Mouse (Mus musculus): ENCODE data around the gene Mns1.
"Not testable (repeated sequence)": the region's sequence is repeated elsewhere in the genome, so short reads cannot be mapped to it uniquely, and the experiment has no call there.

The Mns1 gene

DNA sequence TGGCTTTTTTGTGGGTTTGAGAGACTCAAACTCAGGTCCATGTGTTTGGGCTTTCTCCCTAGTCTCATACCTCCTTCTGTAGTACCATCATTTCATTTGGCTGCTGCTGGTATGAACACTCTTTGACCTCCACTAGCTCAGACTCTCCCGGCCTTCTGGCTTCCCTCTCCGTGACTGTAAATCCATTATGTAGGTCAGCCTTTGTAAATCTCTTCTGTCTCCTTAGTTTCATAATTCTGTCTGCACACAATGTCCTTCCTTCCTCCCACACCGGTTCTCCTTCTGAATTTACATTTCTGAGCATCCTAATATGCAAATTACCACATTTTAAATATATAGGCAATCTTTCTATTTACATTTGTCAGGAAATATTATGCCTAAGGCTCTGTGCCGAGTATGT lies 9.9 kb upstream of the Mns1 start:
- no peak for DNase-seq

DNA sequence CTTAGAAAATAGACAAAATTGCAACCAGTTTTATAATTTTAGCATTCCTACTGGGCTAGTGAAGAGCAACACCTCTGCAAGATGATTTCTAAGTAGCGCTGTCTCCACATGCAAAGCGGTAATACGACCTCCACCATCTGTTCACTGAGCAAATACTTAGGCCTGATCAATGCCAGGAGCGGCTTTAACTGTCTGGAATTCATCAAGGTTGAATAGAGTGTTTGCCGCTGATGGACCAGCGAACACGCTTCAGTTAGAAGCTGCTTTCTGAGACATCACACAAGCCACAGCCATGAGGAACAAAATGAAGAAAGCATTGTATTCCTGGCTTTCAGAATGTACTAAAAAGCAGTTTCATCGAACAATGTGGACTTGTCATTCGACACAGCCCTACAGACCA lies 2.9 kb upstream of the Mns1 start:
- DNase-seq = no peak

DNA sequence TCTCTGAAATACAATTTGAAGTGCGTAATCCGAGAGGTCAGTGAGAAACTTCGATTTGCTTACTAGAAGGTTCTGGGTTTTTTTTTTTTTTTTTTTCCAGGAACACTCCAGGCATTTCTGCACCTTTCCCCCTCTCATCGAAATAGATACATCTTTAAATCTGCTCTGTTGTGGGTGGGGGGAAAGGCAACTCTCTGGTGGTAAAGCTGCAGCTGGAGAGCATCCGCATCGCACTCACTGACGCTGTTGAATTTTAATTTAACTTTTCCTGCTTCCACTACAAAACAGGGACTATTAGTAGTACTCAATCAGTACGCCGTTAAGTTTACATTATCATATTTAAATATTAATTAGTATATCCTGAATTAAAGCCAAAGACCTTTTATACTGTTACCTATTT lies 938 bp downstream of the Mns1 start:
- DNase-seq = no peak

DNA sequence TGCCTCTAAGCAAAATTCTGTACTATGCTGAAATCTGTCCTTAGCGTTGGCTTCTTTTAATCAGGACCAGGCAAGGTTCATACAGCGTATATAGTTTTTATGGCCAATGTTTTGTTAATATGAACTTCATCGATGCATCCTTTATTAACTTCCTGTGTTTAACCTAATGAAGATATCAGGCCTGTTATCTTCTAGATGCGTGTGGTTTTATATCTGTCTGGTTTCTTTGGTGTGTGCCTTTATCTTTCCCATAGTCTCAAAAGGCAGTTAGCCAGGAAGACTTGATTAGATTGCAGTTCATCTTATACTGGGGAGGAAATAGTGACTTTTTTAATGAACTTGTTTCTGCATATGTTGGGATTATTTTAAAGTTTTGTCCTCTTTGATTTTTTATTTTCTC lies 2.5 kb downstream of the Mns1 start:
- DNase-seq = no peak

DNA sequence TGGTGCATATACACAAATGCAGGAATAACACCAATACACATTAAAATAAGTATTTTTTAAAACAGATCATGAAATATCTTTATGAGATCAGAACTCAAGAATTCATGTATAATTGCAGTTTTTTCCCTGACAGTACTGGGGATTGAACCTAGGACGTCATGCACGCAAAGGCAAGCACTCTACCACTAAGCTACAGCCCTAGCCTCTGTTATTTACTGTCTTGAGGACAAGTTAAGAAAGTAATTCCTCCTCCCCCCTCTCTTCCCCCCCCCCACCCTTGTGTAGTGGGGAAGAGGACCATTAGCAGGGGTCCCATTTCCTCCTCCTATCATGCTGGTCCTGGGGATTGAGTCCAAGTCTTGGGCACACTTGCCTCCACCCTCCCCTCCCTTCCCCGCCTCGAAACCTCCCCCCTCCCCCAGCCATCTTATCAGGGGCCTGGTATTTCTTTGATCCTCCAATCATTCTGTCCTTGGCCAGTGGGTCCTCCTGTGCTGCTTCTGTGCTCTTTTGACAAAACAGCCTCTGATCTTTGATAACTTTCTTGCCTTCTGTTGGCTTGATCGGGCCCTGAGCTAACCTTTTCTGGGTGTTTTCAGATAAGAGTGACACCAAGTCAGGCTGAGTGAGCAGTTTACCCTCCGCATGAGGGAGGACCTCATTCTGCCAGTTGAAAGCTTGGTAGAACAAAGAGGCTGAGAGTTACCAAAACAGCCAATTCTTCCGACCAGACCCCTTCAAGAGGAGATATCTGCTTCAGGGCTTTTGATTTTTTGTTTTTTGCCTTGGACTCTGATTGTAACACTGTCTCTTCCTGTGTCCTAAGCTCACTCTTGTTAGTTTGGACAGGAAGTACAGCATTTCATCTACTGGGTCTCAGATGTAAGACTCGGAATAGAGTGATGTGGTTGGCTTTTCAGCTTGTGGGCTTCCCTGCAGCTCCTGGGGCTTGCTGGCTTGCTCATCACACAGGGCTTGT lies 3.4 kb downstream of the Mns1 start:
- no peak for DNase-seq

DNA sequence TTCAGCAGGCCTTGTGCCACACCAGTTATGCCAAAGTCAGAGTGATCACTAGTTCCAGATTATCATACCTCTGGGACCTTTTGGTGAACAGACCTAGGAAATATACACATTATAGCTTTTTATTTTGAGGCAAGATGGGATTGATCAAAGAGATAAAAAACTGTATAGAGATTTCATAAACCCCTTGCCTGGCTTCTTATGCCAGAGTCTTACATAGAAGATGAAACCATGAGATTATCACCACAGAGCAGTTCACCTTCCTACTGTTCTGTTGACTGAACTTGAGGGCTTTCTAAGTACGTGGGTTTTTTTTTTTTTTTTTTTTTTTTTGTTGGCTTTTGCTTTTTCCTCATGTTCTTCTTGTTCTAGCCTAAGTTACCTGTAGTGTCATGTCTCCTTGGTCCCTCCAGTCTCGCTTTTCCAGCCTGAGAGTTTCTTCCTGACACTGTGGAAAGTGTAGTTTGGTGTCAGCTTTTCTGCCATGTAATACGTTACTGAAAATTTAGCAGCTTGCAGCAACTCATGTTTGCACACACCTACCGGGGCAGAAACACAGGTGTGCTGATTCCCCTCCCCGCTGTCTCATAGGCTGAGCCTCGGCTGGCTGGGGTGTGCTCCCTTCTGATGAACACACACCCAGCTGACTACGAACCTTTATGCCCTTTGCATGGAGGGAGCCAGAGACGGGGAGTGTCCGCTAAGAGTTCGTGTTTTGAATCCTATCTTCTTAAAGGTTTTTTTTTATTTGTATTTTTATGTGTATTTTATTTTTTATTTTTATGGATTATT lies 4.3 kb downstream of the Mns1 start:
- no peak for DNase-seq

DNA sequence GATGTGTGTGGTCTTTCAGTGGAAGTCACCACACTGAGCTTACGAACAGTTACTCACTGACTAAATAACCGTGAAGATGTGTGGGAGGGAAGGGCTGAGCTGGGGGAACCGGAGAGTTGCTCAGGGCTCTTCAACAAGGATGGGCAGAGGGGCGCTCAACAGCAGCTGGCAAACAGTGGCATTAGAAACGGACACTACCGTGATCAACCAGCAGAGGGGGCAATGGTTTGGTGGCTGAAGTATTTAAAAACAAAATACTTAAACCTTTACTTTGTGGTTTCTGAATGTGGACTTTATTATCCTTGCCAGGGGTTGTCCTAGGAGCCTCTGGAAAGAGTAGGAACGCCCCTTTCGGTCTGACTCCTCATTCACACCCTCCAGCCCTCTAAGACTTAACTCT lies 10.2 kb downstream of the Mns1 start:
- DNase-seq = no peak

DNA sequence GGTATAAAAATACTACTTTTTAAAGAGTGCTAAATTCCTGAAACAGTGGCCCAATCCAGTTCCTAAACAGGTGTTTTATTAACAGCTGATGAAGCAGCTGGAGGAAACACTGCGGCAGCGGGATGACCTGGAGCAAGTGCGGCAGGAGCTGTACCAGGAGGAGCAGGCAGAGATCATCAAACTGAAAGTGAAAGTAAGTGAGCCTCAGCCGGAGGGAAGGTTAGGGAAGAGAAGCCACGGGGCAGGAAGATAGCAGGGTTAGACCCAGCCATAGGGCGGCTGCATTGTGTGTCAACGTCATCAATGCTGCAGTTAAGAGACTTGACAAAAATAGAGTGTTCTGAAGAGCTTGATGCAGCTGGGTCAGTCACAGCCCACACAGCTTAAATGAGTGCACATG lies 11.6 kb downstream of the Mns1 start:
- DNase-seq = no peak

DNA sequence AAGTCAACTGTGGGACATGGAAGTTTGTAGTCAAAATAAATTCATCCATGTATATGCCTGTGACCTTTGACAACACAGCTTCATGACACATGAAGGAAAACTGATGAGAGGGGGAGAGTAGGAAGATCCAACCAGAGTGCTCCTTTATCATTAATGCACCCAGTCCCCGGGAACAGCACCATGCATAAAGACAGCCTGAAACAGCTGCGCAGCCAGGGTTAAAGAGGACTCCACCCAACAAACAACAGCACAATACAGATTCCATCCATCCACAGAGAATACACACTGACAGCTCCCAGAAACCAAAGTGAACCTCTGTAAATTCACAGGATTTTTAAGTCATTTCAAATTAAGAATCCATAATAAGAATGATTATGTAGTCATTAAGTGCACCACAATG lies 12.0 kb downstream of the Mns1 start:
- DNase-seq = no peak

DNA sequence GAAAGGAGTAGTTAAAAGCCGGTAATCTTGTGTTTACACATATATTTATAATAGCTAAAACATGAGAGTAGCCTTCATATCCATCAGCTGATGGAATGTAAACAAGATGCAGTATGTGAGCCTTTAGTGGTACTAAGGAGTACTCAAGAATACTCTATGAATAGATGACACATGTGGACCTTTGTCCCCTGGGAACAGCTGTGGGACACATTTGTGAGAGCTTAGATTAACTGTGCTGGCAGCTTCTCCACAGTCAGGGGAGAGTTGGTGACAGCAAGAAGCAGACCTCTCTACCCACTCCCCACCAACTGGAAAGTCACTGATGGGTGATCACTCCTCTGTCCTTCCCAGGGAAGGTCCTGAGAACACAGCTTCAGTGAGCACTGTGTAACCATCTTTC lies 12.6 kb downstream of the Mns1 start:
- no peak for DNase-seq

DNA sequence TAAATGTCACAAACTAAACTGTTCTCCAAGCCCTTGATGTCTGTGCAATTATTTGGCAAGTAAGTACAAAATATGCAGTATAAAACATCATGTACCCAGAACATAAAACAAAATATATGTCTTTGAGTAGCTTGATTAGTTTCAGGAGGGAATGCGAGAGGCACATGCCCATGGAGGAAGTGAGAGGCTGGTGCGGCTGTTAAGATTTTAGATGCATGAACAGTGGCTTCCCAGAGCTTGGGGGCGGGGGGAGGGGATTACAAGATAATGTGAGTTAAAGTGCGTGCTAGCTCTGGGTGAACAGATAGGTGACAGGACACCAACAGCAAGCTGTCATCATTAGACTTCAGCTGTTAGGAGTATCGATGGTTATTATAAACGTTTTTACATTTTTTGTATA lies 13.3 kb downstream of the Mns1 start:
- DNase-seq = no peak

DNA sequence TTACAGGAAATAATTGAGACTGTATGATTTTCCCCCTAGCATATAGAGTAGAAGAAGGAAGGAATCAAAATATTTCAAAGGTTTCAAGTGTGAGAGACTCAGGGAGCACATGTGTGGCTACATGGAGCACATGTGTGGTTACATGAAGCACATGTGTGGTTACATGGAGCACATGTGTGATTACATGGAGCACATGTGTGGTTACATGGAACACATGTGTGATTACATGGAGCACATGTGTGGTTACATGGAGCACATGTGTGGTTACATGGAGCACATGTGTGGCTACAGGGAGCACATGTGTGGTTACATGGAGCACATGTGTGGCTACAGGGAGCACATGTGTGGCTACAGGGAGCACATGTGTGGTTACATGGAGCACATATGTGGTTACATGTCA lies 16.5 kb downstream of the Mns1 start:
- not testable (repeated sequence) for DNase-seq

DNA sequence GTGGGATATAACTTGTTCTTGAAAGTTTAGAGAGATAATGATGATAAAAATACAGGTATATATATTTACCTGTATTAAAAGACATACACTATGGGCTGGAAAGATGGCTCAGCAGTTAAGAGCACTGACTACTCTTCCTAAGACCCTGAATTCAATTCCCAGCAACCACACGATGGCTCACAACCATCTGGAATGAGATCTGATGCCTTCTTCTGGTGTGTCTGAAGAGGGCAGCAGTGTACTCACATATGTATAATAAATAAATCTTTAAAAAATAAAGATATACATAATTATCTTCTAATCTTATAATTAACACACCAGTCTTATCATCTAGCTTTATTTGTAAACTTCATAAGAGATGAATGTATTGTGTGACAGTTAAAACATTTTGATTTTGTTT lies 18.6 kb downstream of the Mns1 start:
- DNase-seq = no peak

DNA sequence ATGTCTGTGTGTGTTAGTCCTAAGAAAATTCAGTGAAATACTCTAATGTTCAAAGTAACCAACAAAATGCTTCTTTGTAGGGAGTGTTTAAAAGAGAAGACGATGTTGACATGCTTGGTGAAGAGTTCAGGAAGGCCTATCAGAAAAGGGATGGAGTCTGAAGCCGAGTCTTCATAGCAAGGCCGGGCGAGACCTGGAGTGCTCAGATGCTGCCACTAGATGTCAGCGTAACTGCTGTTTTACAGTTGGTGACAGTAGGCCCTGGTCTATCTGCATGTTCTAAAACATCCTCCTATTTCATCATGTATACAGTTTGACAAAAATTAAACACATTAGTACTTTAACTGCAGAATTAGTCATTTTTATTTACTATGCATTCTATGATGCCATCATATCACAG lies 20.4 kb downstream of the Mns1 start:
- DNase-seq = peak; percentile 57

DNA sequence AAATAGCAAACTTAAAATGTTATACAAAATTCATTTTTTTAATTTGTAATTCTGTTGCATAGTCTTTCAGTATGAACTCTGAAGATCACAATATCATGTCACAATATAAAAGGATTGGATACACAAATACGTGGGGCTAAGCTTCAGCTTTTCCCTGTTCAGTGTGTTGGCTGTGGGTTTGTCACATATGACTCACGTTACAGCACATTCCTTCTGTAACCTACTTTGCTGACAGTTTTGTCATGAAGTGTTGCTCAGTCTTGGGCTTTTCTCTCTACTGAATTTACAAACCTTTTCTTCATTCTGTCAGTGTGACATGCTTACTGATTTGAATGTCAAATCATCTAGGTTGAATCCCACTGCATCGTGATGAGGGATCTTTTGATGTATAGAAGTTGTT lies 21.9 kb downstream of the Mns1 start:
- DNase-seq = no peak

DNA sequence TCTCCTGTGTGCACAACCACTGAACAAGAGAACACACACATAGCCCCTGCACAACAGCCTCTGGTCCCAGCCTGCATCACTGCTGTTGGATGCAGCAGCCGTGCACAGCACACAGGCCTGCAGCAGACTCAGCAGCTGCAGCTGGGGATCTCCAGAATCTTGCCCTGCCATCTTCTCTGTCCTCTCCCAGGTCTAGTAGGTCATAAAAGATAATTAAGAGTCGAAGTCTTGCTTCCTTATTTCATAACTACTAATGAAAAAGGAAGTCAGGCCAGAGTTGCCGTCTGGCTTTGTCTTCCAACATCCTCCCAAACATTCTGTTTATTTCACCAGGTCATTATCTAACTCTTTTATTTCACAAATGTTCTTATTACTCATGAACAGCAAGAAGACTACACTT lies 23.0 kb downstream of the Mns1 start:
- DNase-seq = no peak

DNA sequence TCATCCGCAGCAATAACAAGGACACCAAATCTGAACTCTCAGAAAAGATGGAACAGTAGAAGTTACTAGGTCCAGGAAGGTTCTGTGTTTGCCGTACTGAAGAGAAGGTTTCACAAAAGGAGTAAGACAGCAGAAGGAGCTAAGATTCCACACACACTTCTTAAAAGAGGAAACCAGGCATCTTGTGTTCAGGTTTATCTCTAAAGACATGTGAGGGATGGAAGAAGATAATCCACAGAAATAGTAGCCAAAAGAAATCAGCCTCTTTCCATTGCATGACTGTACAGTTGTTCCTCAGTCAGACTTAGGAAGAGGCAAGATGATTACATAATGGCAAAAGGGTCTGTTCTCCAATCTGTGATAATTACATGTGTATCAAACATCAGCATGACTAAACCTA lies 24.6 kb downstream of the Mns1 start:
- DNase-seq = no peak

DNA sequence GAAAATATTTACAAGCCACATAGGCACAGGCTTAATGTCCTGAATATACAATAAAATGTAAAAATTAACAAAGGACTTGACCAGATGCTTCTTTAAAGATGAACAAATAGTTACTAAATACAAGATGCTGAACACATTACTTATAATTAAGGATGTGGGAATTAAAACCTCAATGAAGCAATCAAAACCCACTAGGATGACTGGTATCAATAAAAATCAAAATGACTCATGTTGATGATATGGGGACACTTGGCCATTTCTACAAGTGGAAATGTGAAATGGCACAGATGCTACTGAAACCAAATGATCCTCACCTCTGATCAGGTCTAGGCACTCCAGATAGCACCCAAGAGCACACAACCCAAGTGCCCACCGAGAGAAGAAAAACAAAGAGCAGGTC lies 27.0 kb downstream of the Mns1 start:
- no peak for DNase-seq

DNA sequence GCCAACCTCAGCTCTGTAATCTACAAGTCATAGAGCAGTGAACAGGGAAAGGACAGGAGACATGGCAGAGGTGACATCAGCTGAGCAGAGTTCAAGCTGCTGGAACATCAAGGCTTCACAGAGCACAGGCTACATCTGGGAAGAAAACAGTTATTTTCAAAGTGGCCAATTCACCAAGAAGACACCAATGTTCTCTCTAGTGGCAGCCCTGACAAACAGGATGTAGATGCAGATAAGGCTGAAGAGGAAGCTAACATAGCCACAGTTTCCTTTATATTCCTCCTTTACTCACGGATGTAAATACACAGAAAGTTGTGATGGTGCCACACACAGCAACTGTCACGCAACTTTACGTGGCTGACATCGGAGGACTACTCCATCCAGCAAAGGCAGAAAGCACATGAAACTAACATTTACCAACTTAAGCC lies 28.0 kb downstream of the Mns1 start:
- no peak for DNase-seq

DNA sequence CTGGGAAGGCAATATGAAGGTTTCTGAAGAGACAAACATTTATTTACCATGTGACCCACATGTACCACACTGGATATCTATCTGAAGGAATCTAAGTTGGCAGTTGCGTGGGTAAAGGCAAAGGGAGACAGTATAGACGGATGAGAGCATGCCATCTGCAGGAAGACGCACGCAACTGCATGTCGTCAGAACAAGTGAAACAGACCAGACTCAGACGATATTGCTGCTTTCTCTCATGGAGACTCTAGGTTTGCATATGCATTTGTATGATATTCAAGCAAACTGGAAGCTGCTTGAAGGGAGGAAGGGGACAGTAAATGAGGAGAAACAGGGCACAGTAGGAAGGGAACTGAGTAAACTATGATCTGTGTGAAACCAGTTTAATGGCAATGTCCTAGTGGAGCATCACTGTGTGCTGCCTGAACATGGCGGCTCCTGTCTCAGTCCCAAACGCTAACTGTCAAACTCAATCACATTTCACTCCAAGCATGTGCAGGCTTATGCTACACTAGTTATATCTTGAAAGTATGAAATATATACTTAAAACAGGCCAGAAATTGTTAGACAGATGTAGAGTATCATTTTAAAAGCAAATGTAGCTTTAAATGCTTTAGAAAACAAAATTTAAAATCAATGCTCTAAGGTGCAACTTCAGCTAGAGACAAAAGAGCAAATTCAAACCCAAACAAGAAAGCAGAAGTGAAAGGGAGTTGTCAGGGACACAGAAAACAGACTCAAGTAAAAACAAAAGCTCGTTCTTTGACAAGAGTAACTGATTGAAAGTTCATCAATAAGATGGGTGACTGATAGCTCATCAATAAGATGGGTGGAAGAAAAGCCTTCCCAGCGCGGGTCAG lies 30.0 kb downstream of the Mns1 start:
- no peak for DNase-seq

DNA sequence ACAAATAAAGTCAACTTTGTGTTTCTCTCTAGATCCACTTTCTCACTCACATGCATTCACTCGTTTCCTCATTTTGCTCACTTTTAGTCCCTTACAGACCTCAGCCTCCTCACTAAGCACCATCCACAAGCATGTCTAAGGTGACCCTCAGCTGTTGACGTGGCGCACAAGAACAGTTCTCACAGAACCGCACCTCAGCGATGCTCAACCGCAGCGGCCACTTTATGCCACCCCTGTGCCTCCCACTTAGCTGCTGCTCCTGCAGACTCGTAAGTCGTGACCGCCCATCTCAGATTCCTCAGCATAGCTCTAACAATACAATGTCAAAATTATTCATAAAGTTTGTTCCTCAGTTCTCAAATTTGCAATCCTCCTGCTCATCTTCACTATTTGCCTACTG lies 30.8 kb downstream of the Mns1 start:
- DNase-seq = no peak

DNA sequence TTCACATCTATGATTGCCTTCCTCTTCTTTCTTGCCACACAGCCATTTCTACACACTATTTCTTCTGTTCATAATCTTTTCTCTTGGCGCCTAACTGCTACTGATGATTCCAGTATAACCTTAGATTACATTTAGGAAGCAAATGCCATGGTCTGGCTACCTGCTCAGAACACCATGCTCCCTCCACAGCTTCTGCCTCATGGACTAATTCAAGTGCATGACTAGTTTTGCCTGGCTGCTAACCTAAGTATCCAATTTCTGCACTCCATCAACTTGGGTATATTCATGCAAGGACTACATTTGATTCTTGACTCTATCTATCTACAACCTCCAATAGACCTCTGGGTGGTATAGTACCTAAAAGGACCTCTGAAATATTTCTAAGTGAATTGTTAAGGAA lies 32.0 kb downstream of the Mns1 start:
- DNase-seq = no peak

DNA sequence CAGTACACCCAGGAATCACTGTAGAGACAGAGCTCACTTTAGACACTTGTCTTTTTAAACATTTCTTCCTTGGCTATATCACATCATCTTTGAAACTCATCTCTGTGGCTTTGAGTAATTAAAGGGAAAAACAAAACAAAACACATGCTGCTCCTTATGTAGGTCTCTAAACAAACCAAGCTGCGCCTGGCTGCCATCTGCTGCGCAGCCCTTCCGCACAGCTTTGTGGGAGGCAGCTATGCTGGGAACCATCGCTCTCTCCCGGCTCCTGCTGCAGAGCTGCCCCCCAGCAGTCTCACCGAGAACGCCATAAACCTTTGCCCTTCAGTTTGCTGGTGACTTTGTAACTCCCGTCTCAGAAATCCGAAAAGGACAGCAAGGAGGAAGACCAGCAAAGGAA lies 37.7 kb downstream of the Mns1 start:
- no peak for DNase-seq

Data from cerebellum, adult 9-10 months (tissue).